Mouse (Mus musculus): ENCODE measurements around the gene Cdk2ap2.

- TF ChIP-seq POLR2A (IDR thresholded peaks at IDR 0.05; ENCODE audit: insufficient read depth, low read depth, low read length): no peak
- no peak for TF ChIP-seq CTCF (IDR thresholded peaks at IDR 0.05; ENCODE audit: insufficient read depth, low read depth, low read length)
Observed at GRCm38 (mm10) chr19:4047859-4048258, 49.1 kb upstream of the Cdk2ap2 start.

All from olfactory bulb, adult 2 months (tissue).